Mouse (Mus musculus) limb, embryonic 14.5 days (tissue): ENCODE measurements around the gene Rnf220. TPM values are rescaled to one million over a fixed set of nuclear protein-coding genes. Genes with fewer than 3 reads are reported as not detected.
A peak's percentile ranks its signal among the peaks of the same experiment; 100 is the strongest.

ENCODE experiments used
- ATAC-seq: fragments of 200-750 bp; cut with Nextera tagmentation; 2 replicates; pipeline ENCODE4 v1.8.0; 2017; ENCODE audit warnings: low read depth, moderate number of reproducible peaks, moderate TSS enrichment; ENCODE audit not compliant: low FRiP score
- DNase-seq: peaks from one replicate; pipeline ENCODE4 v3.0.0-alpha.2; 2015; ENCODE audit warnings: low spot score
- H3K27ac ChIP-seq: fragments of 300-500 bp; sonication (generic); replicated peaks from 2 replicates; pipeline ENCODE4 v1.5.1; 2014; ENCODE audit warnings: low read depth, mild to moderate bottlenecking, low read length, moderate library complexity, mixed read lengths
- H3K27me3 ChIP-seq: fragments of 300-500 bp; sonication (generic); 2 replicates; pipeline ENCODE4 v1.6.1; 2014; ENCODE audit warnings: low read length, mixed read lengths; ENCODE audit not compliant: control insufficient read depth, insufficient read depth
- H3K36me3 ChIP-seq: fragments of 300-500 bp; sonication (generic); 2 replicates; pipeline ENCODE4 v1.6.1; 2014; ENCODE audit warnings: mild to moderate bottlenecking, low read length, moderate library complexity, mixed read lengths; ENCODE audit not compliant: control insufficient read depth, insufficient read depth
- H3K4me1 ChIP-seq: fragments of 300-500 bp; sonication (generic); 2 replicates; pipeline ENCODE4 v1.6.1; 2014; ENCODE audit warnings: antibody characterized with exemption, low read length, mixed read lengths; ENCODE audit not compliant: control insufficient read depth, insufficient read depth
- H3K4me2 ChIP-seq: fragments of 300-500 bp; sonication (generic); replicated peaks from 2 replicates; pipeline ENCODE4 v1.6.1; 2014; ENCODE audit warnings: low read depth, mild to moderate bottlenecking, low read length, moderate library complexity; ENCODE audit not compliant: severe bottlenecking
- H3K4me3 ChIP-seq: fragments of 300-500 bp; sonication (generic); replicated peaks from 2 replicates; pipeline ENCODE4 v1.5.1; 2014; ENCODE audit warnings: low read length
- H3K9ac ChIP-seq: fragments of 300-500 bp; sonication (generic); 2 replicates; pipeline ENCODE4 v1.6.1; 2014; ENCODE audit warnings: mild to moderate bottlenecking, low read depth, low read length, moderate library complexity; ENCODE audit not compliant: severe bottlenecking
- H3K9me3 ChIP-seq: fragments of 300-500 bp; sonication (generic); 2 replicates; pipeline ENCODE4 v1.6.1; 2016; ENCODE audit warnings: low read length; ENCODE audit not compliant: control insufficient read depth
- POLR2A ChIP-seq: fragments of 200-500 bp; IDR thresholded peaks from 2 replicates; pipeline ENCODE4 v1.8.0; 2012; ENCODE audit warnings: inconsistent platforms, mild to moderate bottlenecking, moderate library complexity, borderline replicate concordance; ENCODE audit not compliant: insufficient read depth, insufficient read length; ENCODE audit errors: extremely low read depth
- WGBS: fragments of 180-500 bp; shearing (Covaris S2); extraction: QIAGEN DNeasy Blood & Tissue Kit; methylation state at CpG from one replicate; pipeline ENCODE4 v1.1.7; 2014; 5-methylcytosine and 5-hydroxymethylcytosine counted together
- polyA plus RNA-seq, 2 experiments: library from polyadenylated mRNA; depleted of rRNA in 1 of 2; stranded (reverse) in 1 of 2; unstranded in 1 of 2; fragments of >200 nt; fragmentation: Nextera tagmentation in 1 of 2; extraction: Ambion mirVana in 1 of 2; gene quantifications; 2 replicates each; pipeline versions ENCODE4 v1.2.1 to v1.2.3; 2012 to 2014

Gene Rnf220
- polyA plus RNA-seq, 2 experiments, result 72.8 to 126 TPM

DNA sequence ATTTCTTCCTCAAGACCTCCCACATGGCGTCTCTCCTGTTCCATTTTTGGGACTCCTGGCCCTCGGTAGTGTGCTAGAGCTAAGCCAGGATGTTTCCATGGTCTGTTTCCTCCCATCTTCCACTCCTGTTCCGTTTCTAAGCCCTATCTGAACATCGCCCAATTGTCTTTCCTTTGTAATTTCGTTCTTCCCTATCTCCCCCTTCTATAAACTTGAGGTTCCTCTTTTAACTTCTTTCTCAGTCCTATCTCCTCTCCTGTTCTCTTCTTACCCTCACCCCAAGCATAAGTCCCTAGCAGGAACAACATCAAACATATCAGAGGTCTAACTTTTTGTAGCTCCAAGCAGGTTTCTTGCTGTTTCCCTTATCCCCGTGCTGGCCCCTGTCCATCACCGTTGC is 40.1 kb upstream of the Rnf220 start:
- H3K4me3 ChIP-seq, result no peak overlapping the region
- no peaks in the 10 kb centered on the region for H3K27me3 ChIP-seq
- DNase-seq, result no peak
- WGBS, result 87% methylated on average over 7 of the region's 7 CpGs
- ATAC-seq, result no peak
- no peak overlapping the region for H3K4me2 ChIP-seq
- TF ChIP-seq POLR2A, result no peak
- H3K9ac ChIP-seq, result no peak overlapping the region
- H3K27ac ChIP-seq, result no peak overlapping the region
- H3K36me3 ChIP-seq, result no peaks in the 10 kb centered on the region
- H3K9me3 ChIP-seq, result no peaks in the 10 kb centered on the region
- H3K4me1 ChIP-seq, result no peaks in the 10 kb centered on the region

- no peak overlapping the region for H3K9ac ChIP-seq
- no peaks in the 10 kb centered on the region for H3K36me3 ChIP-seq
- 69% methylated on average over 9 of the region's 9 CpGs for WGBS
- no peaks in the 10 kb centered on the region for H3K9me3 ChIP-seq
- no peak for TF ChIP-seq POLR2A
- no peak for ATAC-seq
- H3K4me1 ChIP-seq, result no peaks in the 10 kb centered on the region
- DNase-seq, result no peak
- no peak overlapping the region for H3K4me3 ChIP-seq
- no peaks in the 10 kb centered on the region for H3K27me3 ChIP-seq
- H3K27ac ChIP-seq, result no peak overlapping the region
- no peak overlapping the region for H3K4me2 ChIP-seq
These were observed 38.8 kb upstream of the Rnf220 start for GRCm38 (mm10) chr4:117535496-117536200.

- H3K9ac ChIP-seq, result no peak overlapping the region
- WGBS, result 90% methylated on average over 4 of the region's 4 CpGs
- no peaks in the 10 kb centered on the region for H3K9me3 ChIP-seq
- H3K36me3 ChIP-seq, result no peaks in the 10 kb centered on the region
- no peak for DNase-seq
- H3K27ac ChIP-seq, result no peak overlapping the region
- TF ChIP-seq POLR2A, result no peak
- no peaks in the 10 kb centered on the region for H3K27me3 ChIP-seq
- H3K4me2 ChIP-seq, result no peak overlapping the region
- H3K4me1 ChIP-seq, result peaks cover 3% of the 10 kb centered on the region; the same call in 1 of the 2 replicates
- ATAC-seq, result no peak
- H3K4me3 ChIP-seq, result no peak overlapping the region
These were observed 33.0 kb upstream of the Rnf220 start for GRCm38 (mm10) chr4:117529843-117530242.

DNA sequence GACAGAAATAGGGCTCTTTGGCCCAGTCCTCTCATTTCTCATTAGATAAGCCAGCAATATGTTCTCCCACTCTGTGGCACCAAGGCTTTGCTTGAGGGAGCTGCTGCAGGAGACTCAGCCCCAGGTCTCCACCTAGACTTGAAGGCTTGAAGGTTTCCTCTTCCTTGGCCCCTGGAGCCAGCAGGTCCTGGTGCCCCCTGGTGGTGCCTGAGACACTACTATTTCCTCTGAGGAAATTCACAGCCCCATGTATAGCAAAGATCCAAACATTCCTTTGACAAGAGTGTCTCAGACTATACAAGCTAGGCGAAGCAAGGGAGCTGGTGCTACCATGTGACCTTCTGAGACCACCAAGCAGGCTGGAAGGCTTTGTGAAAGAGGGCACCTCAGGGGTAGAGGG is 31.1 kb upstream of the Rnf220 start:
- Histone ChIP-seq H3K36me3 (no peaks in the 10 kb centered on the region), H3K27me3 (no peaks in the 10 kb centered on the region), H3K4me1 (peaks cover 3% of the 10 kb centered on the region; the same call in 1 of the 2 replicates), H3K9ac (no peak overlapping the region), H3K9me3 (no peaks in the 10 kb centered on the region), H3K27ac (no peak overlapping the region), H3K4me3 (no peak overlapping the region), H3K4me2 (no peak overlapping the region)
- ATAC-seq (peak; percentile 53; the same call in 1 of the 2 replicates), DNase-seq (peak; percentile 62)
- WGBS, result 37% methylated on average over 1 of the region's 1 CpGs
- no peak for TF ChIP-seq POLR2A

DNA sequence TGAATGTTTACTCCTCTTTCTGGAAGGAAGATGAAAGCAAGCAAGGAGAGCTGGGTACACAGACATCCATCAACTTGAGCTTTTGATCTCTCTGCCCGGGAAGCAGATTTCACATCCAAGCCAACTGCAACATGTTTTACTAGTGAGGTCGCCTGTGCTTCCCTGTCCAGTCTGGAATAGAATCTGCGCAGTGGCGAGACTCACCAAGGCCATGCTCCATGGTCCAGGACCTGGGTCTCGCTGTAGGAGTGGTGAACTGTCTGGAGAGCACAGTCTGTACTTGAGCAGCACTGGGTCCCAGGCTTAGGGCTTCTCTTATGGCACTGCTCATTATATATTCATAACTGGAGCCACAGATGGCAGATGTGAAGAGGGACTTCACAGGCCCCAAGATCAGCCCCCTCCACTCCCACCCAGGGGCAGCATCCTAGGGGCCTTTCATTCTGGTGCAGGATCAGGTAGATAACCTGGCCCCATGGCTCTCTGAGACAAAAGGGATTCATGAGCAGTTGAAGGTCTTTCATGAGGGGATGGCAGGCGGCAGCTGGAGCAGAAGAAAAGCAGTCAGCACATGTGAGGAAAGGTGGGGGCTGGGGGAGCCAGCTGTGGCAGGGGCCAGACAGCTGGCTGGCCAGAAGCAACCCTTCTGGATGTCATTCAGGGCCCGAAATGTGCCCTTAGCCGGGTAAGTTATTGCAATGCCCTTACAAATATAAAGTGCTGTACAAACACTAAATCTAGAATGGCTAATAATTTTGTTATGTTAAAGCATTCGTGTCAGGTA is 30.5 kb upstream of the Rnf220 start:
- Histone ChIP-seq H3K4me2 (no peak overlapping the region), H3K9ac (no peak overlapping the region), H3K27me3 (no peaks in the 10 kb centered on the region), H3K36me3 (no peaks in the 10 kb centered on the region), H3K4me1 (peaks cover 3% of the 10 kb centered on the region; the same call in 1 of the 2 replicates), H3K9me3 (no peaks in the 10 kb centered on the region), H3K4me3 (no peak overlapping the region), H3K27ac (no peak overlapping the region)
- no peak for TF ChIP-seq POLR2A
- DNase-seq, result no peak
- peak; percentile 57 for ATAC-seq
- WGBS, result 40% methylated on average over 9 of the region's 9 CpGs
